In genomic region chr13:119351346-119351745, GRCm38 (mm10) we compare ENCODE assay signal across 10 mouse cellular contexts.
DNase-seq lines count a peak whose midpoint lies in the region; ATAC-seq lines count a peak whose summit lies in the region.
"Had no signal": no experiment of that assay in that cellular context is flagged by ENCODE, and none has a peak within 500 bp of the region (broad histone marks: within the 10 kb centered on the region; RNA-seq: fewer than 3 reads in every experiment).

No protein-coding gene starts in this region.

- H3K4me2 ChIP-seq in lung, embryonic 15.5 days: no peak overlapping the region
- H3K4me2 ChIP-seq in neural tube, embryonic 12.5 days (replicated peaks): no peak overlapping the region

- DNase-seq in cerebellum, postnatal 10 days: peak; percentile 85 to 86
- DNase-seq in cerebellum, adult 8-10 months: no peak
- DNase-seq in lung, postnatal 25 days (ENCODE audit: low spot score): no peak
- DNase-seq in layer of hippocampus, adult 18-20 months (ENCODE audit: low spot score in 2 of 2): peak; percentile 8 to 36
- no peak for DNase-seq in urinary bladder, adult 18-20 months (ENCODE audit: low spot score in 2 of 2)
- DNase-seq in ovary, postnatal 36 days (ENCODE audit: low spot score): no peak
- DNase-seq: gastrocnemius, postnatal 36 days had no signal

- H3K4me1 ChIP-seq in lung, embryonic 15.5 days: no peaks in the 10 kb centered on the region
- 0 out of 2 replicates have a peak, but pooled peaks cover 3% of the 10 kb centered on the region for H3K4me1 ChIP-seq in neural tube, embryonic 12.5 days
- H3K4me1 ChIP-seq: megakaryocyte, embryonic 14.5 days had no signal

- H3K4me3 ChIP-seq in lung, embryonic 15.5 days: no peak overlapping the region
- no peak overlapping the region for H3K4me3 ChIP-seq in neural tube, embryonic 12.5 days
- H3K4me3 ChIP-seq: megakaryocyte, embryonic 14.5 days had no signal

- ATAC-seq in lung, embryonic 15.5 days (ENCODE audit: borderline replicate concordance, extremely low read depth, low FRiP score, low TSS enrichment): peak; percentile 83; the same call in 1 of the 2 replicates
- ATAC-seq in neural tube, embryonic 12.5 days (ENCODE audit: low FRiP score, low read depth): peak; percentile 83

- 42% methylated on average over 13 of the region's 13 CpGs for WGBS in lung, embryonic 15.5 days
- 40% methylated on average over 13 of the region's 13 CpGs for WGBS in neural tube, embryonic 12.5 days

- no peak overlapping the region for H3K9ac ChIP-seq in lung, embryonic 15.5 days
- no peak overlapping the region for H3K9ac ChIP-seq in neural tube, embryonic 12.5 days

- peak overlapping the region; percentile 41; the same call in 1 of the 2 replicates for H3K27ac ChIP-seq in lung, embryonic 15.5 days
- no peak overlapping the region for H3K27ac ChIP-seq in neural tube, embryonic 12.5 days

- no peaks in the 10 kb centered on the region for H3K27me3 ChIP-seq in lung, embryonic 15.5 days
- H3K27me3 ChIP-seq in neural tube, embryonic 12.5 days (replicated peaks): no peaks in the 10 kb centered on the region
- H3K27me3 ChIP-seq: megakaryocyte, embryonic 14.5 days had no signal

- H3K36me3 ChIP-seq in lung, embryonic 15.5 days: peaks cover 31% of the 10 kb centered on the region
- peaks cover 23% of the 10 kb centered on the region for H3K36me3 ChIP-seq in neural tube, embryonic 12.5 days

- no peaks in the 10 kb centered on the region for H3K9me3 ChIP-seq in lung, embryonic 15.5 days
- no peaks in the 10 kb centered on the region for H3K9me3 ChIP-seq in neural tube, embryonic 12.5 days
- H3K9me3 ChIP-seq: megakaryocyte, embryonic 14.5 days had no signal

Comparison
In these comparisons a context has a peak if more than half of its experiments do, and no peak if none do; other contexts are left out.
1. DNase-seq: peak in cerebellum, postnatal 10 days (2 of 2) and layer of hippocampus, adult 18-20 months (2 of 2); none in cerebellum, adult 8-10 months (single experiment), lung, postnatal 25 days (single experiment), urinary bladder, adult 18-20 months (0 of 2) and ovary, postnatal 36 days (single experiment).